Mouse (Mus musculus): ENCODE measurements around the gene Slc6a6. TPM values are rescaled to one million over a fixed set of nuclear protein-coding genes. Genes with fewer than 3 reads are reported as not detected.

Slc6a6 gene
- polyA plus RNA-seq, 1 experiment, result 114 TPM

DNA sequence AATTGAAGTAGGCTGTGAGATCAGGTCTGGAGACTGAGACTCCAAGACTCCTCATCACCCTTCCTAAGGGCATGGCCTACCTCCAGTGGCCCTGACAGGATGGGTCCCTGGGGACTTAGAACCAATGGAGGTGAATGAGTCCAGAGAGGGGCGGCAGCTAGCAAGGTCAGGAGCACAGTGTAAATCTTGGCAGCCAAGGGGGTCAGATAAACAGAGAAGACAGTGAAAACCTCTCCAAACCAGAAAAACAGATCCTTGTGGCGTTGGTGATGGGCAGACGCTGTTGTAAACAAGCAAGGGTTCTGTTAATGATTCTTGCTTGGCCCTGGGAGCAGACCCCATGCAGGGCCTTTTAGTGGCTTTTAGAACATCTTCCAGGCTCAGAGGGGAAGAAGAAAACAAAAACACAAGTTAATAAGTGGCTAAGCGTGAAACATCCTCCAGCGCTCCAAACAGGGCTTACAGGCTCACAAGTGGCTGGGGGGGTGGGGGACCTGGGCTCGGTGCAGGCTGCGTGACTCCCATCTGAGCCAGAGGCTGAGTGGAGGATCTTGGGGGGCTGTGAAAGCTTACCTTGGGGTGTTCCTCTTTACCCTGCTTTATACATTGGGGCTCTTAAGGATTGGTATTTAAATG lies 62.2 kb downstream of the Slc6a6 start:
- Histone ChIP-seq H3K36me3 (ENCODE audit: control insufficient read depth, insufficient read depth, low read length) (no peaks in the 10 kb centered on the region), H3K27me3 (ENCODE audit: control insufficient read depth, insufficient read depth, low read length) (no peaks in the 10 kb centered on the region), H3K27ac (ENCODE audit: control insufficient read depth, insufficient read depth, low read depth, low read length) (no peak overlapping the region), H3K4me1 (ENCODE audit: control insufficient read depth, insufficient read depth, low read length) (peaks cover 5% of the 10 kb centered on the region; the same call in 1 of the 2 replicates), H3K4me3 (ENCODE audit: control insufficient read depth, low read depth, low read length) (no peak overlapping the region)
- no peak for TF ChIP-seq CTCF (IDR thresholded peaks at IDR 0.05; ENCODE audit: control insufficient read depth, insufficient read depth, insufficient replicate concordance, low read depth, low read length)
- no peak for TF ChIP-seq POLR2A (IDR thresholded peaks at IDR 0.05; ENCODE audit: control insufficient read depth, low read depth, low read length)

GRCm38 (mm10) chr6:91746776-91747175 lies 62.9 kb downstream of the Slc6a6 start:
- Histone ChIP-seq H3K4me3 (ENCODE audit: control insufficient read depth, low read depth, low read length) (no peak overlapping the region), H3K4me1 (ENCODE audit: control insufficient read depth, insufficient read depth, low read length) (peaks cover 3% of the 10 kb centered on the region; the same call in 1 of the 2 replicates), H3K27ac (ENCODE audit: control insufficient read depth, insufficient read depth, low read depth, low read length) (no peak overlapping the region), H3K27me3 (ENCODE audit: control insufficient read depth, insufficient read depth, low read length) (no peaks in the 10 kb centered on the region), H3K36me3 (ENCODE audit: control insufficient read depth, insufficient read depth, low read length) (no peaks in the 10 kb centered on the region)
- TF ChIP-seq POLR2A (IDR thresholded peaks at IDR 0.05; ENCODE audit: control insufficient read depth, low read depth, low read length) (no peak), CTCF (IDR thresholded peaks at IDR 0.05; ENCODE audit: control insufficient read depth, insufficient read depth, insufficient replicate concordance, low read depth, low read length) (no peak)

DNA sequence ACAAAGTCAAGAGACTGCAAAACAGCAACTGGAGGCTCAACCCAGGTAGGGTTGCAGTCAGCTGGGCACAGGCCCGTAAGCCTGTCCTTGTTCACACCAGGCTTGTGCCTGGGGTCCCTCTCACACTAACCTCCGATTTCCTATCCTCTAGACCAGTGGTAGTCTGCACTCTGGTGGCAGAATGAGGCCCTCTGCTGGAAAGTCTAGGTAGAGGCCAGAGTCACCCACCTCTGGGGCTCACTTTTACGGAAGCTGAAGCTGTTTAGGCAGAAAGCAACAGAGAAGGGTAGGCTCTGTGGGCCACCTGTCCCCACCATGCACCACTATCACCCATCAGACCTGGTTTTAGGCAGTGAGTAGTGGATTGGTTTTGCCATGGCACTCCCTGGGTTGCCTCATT lies 67.1 kb downstream of the Slc6a6 start:
- Histone ChIP-seq H3K27ac (ENCODE audit: control insufficient read depth, insufficient read depth, low read depth, low read length) (no peak overlapping the region), H3K4me3 (ENCODE audit: control insufficient read depth, low read depth, low read length) (no peak overlapping the region), H3K27me3 (ENCODE audit: control insufficient read depth, insufficient read depth, low read length) (no peaks in the 10 kb centered on the region), H3K36me3 (ENCODE audit: control insufficient read depth, insufficient read depth, low read length) (no peaks in the 10 kb centered on the region), H3K4me1 (ENCODE audit: control insufficient read depth, insufficient read depth, low read length) (peaks cover 4% of the 10 kb centered on the region; the same call in 1 of the 2 replicates)
- TF ChIP-seq CTCF (IDR thresholded peaks at IDR 0.05; ENCODE audit: control insufficient read depth, insufficient read depth, insufficient replicate concordance, low read depth, low read length) (peak; percentile 28; the same call in 1 of the 2 replicates), POLR2A (IDR thresholded peaks at IDR 0.05; ENCODE audit: control insufficient read depth, low read depth, low read length) (no peak)

- H3K27ac ChIP-seq (ENCODE audit: control insufficient read depth, insufficient read depth, low read depth, low read length), result no peak overlapping the region
- no peaks in the 10 kb centered on the region for H3K36me3 ChIP-seq (ENCODE audit: control insufficient read depth, insufficient read depth, low read length)
- H3K4me3 ChIP-seq (ENCODE audit: control insufficient read depth, low read depth, low read length), result no peak overlapping the region
- TF ChIP-seq CTCF (IDR thresholded peaks at IDR 0.05; ENCODE audit: control insufficient read depth, insufficient read depth, insufficient replicate concordance, low read depth, low read length) (no peak), POLR2A (IDR thresholded peaks at IDR 0.05; ENCODE audit: control insufficient read depth, low read depth, low read length) (no peak)
- peaks cover 4% of the 10 kb centered on the region; the same call in 1 of the 2 replicates for H3K4me1 ChIP-seq (ENCODE audit: control insufficient read depth, insufficient read depth, low read length)
- no peaks in the 10 kb centered on the region for H3K27me3 ChIP-seq (ENCODE audit: control insufficient read depth, insufficient read depth, low read length)
These were observed 69.0 kb downstream of the Slc6a6 start for GRCm38 (mm10) chr6:91752884-91753283.

- H3K4me1 ChIP-seq (ENCODE audit: control insufficient read depth, insufficient read depth, low read length), result peaks cover 4% of the 10 kb centered on the region; the same call in 1 of the 2 replicates
- TF ChIP-seq CTCF (IDR thresholded peaks at IDR 0.05; ENCODE audit: control insufficient read depth, insufficient read depth, insufficient replicate concordance, low read depth, low read length) (no peak), POLR2A (IDR thresholded peaks at IDR 0.05; ENCODE audit: control insufficient read depth, low read depth, low read length) (no peak)
- no peaks in the 10 kb centered on the region for H3K27me3 ChIP-seq (ENCODE audit: control insufficient read depth, insufficient read depth, low read length)
- H3K27ac ChIP-seq (ENCODE audit: control insufficient read depth, insufficient read depth, low read depth, low read length), result no peak overlapping the region
- no peaks in the 10 kb centered on the region for H3K36me3 ChIP-seq (ENCODE audit: control insufficient read depth, insufficient read depth, low read length)
- H3K4me3 ChIP-seq (ENCODE audit: control insufficient read depth, low read depth, low read length), result no peak overlapping the region
These were observed 70.2 kb downstream of the Slc6a6 start for GRCm38 (mm10) chr6:91754098-91754497.

DNA sequence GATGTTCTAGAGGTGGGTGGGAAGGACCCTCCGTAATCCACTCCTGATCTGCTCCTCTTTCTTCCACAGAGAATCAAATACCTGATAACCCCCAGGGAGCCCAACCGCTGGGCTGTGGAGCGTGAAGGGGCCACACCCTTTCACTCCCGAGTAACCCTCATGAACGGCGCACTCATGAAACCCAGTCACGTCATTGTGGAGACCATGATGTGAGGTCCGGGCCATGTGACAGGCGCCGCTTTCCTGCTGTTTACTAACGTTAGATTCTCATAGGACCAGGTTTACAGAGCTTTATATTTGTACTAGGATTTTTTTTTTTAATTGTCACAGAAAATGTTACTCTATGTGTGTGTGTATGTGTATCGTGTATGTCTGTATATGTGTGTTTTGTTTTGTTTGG lies 71.0 kb downstream of the Slc6a6 start:
- no peak for TF ChIP-seq POLR2A (IDR thresholded peaks at IDR 0.05; ENCODE audit: control insufficient read depth, low read depth, low read length)
- TF ChIP-seq CTCF (IDR thresholded peaks at IDR 0.05; ENCODE audit: control insufficient read depth, insufficient read depth, insufficient replicate concordance, low read depth, low read length), result no peak
- peaks cover 4% of the 10 kb centered on the region; the same call in 1 of the 2 replicates for H3K4me1 ChIP-seq (ENCODE audit: control insufficient read depth, insufficient read depth, low read length)
- no peaks in the 10 kb centered on the region for H3K27me3 ChIP-seq (ENCODE audit: control insufficient read depth, insufficient read depth, low read length)
- H3K36me3 ChIP-seq (ENCODE audit: control insufficient read depth, insufficient read depth, low read length), result no peaks in the 10 kb centered on the region
- no peak overlapping the region for H3K4me3 ChIP-seq (ENCODE audit: control insufficient read depth, low read depth, low read length)
- no peak overlapping the region for H3K27ac ChIP-seq (ENCODE audit: control insufficient read depth, insufficient read depth, low read depth, low read length)

- no peak overlapping the region for H3K4me3 ChIP-seq (ENCODE audit: control insufficient read depth, low read depth, low read length)
- H3K27ac ChIP-seq (ENCODE audit: control insufficient read depth, insufficient read depth, low read depth, low read length), result no peak overlapping the region
- TF ChIP-seq CTCF (IDR thresholded peaks at IDR 0.05; ENCODE audit: control insufficient read depth, insufficient read depth, insufficient replicate concordance, low read depth, low read length), result peak; percentile 25; the same call in 1 of the 2 replicates
- no peak for TF ChIP-seq POLR2A (IDR thresholded peaks at IDR 0.05; ENCODE audit: control insufficient read depth, low read depth, low read length)
These were observed 78.3 kb downstream of the Slc6a6 start for GRCm38 (mm10) chr6:91762051-91762742.

More at GRCm38 (mm10) chr6:91762051-91762742, 78.3 kb downstream of the Slc6a6 start:
- Histone ChIP-seq H3K27me3 (ENCODE audit: control insufficient read depth, insufficient read depth, low read length) (no peaks in the 10 kb centered on the region), H3K36me3 (ENCODE audit: control insufficient read depth, insufficient read depth, low read length) (no peaks in the 10 kb centered on the region), H3K4me1 (ENCODE audit: control insufficient read depth, insufficient read depth, low read length) (no peaks in the 10 kb centered on the region; the same call in 1 of the 2 replicates)

Data from testis, adult 2 months (tissue).